Mouse (Mus musculus): Measurements from ENCODE around the gene Nop14. TPM values are rescaled to one million over a fixed set of nuclear protein-coding genes. Genes with fewer than 3 reads are reported as not detected.

Nop14 gene
- polyA plus RNA-seq (2014; fragmentation: Illumina TruSeq; extraction: RNeasy Lipid Tissue Mini Kit (QIAGEN cat#74804); ENCODE audit: low read depth, low replicate concordance) = 35.0 TPM

GRCm38 (mm10) chr5:34659686-34660590 lies at the start of gene Nop14, which contains the start of gene Grk4:
Gene Nop14, minus strand, starts transcription at chr5:34660148.
Gene Grk4, plus strand, starts transcription at chr5:34660379.

GRCm38 (mm10) chr5:34636481-34637287 lies 23.3 kb downstream of the Nop14 start, which contains the start of gene Mfsd10:
Gene Mfsd10, minus strand, starts transcription at chr5:34637212.

Other genes starting within 250 kb of the Nop14 start
- 6.9 TPM for gene Tnip2, start 146.2 kb downstream of the Nop14 start, polyA plus RNA-seq (2014; fragmentation: Illumina TruSeq; extraction: RNeasy Lipid Tissue Mini Kit (QIAGEN cat#74804); ENCODE audit: low read depth, low replicate concordance)
- gene Sh3bp2, start 134.3 kb downstream of the Nop14 start, polyA plus RNA-seq (2014; fragmentation: Illumina TruSeq; extraction: RNeasy Lipid Tissue Mini Kit (QIAGEN cat#74804); ENCODE audit: low read depth, low replicate concordance) = 1.5 TPM
- 91.3 TPM for gene Add1, start 86.5 kb downstream of the Nop14 start, polyA plus RNA-seq (2014; fragmentation: Illumina TruSeq; extraction: RNeasy Lipid Tissue Mini Kit (QIAGEN cat#74804); ENCODE audit: low read depth, low replicate concordance)
- gene Mfsd10, start 22.9 kb downstream of the Nop14 start, polyA plus RNA-seq (2014; fragmentation: Illumina TruSeq; extraction: RNeasy Lipid Tissue Mini Kit (QIAGEN cat#74804); ENCODE audit: low read depth, low replicate concordance) = not detected
- gene Grk4, start 231 bp upstream of the Nop14 start, polyA plus RNA-seq (2014; fragmentation: Illumina TruSeq; extraction: RNeasy Lipid Tissue Mini Kit (QIAGEN cat#74804); ENCODE audit: low read depth, low replicate concordance) = 8.3 TPM
- gene Htt, start 101.6 kb upstream of the Nop14 start, polyA plus RNA-seq (2014; fragmentation: Illumina TruSeq; extraction: RNeasy Lipid Tissue Mini Kit (QIAGEN cat#74804); ENCODE audit: low read depth, low replicate concordance) = 10.9 TPM
- not detected for gene Msantd1, start 247.9 kb upstream of the Nop14 start, polyA plus RNA-seq (2014; fragmentation: Illumina TruSeq; extraction: RNeasy Lipid Tissue Mini Kit (QIAGEN cat#74804); ENCODE audit: low read depth, low replicate concordance)

Data from adrenal gland, adult 10 weeks (tissue).